Mouse (Mus musculus) urinary bladder, postnatal 25 days (tissue): Measurements from ENCODE around the gene Btnl10.
A peak's percentile ranks its signal among the peaks of the same experiment; 100 is the strongest.

Experiments
- DNase-seq: peaks from one replicate; pipeline ENCODE4 v3.0.0; 2022; ENCODE audit warnings: low spot score

Gene Btnl10

GRCm38 (mm10) chr11:58959186-58959825 lies 41.6 kb downstream of the Btnl10 start:
- DNase-seq = no peak

GRCm38 (mm10) chr11:58959921-58960465 lies 42.3 kb downstream of the Btnl10 start:
- peak; percentile 57 for DNase-seq

- DNase-seq = no peak
Observed at GRCm38 (mm10) chr11:58961364-58962177, 43.9 kb downstream of the Btnl10 start.

- no peak for DNase-seq
Observed at GRCm38 (mm10) chr11:58963543-58963942, 45.8 kb downstream of the Btnl10 start.

- no peak for DNase-seq
Observed at GRCm38 (mm10) chr11:58964216-58964615, 46.5 kb downstream of the Btnl10 start.

- DNase-seq = no peak
Observed at GRCm38 (mm10) chr11:58965001-58965760, 47.5 kb downstream of the Btnl10 start.

GRCm38 (mm10) chr11:58967346-58967745 lies 49.6 kb downstream of the Btnl10 start:
- no peak for DNase-seq

- DNase-seq = no peak
Observed at GRCm38 (mm10) chr11:58968551-58968950, 50.8 kb downstream of the Btnl10 start.

- no peak for DNase-seq
Observed at GRCm38 (mm10) chr11:58969027-58969426, 51.3 kb downstream of the Btnl10 start.

- no peak for DNase-seq
Observed at GRCm38 (mm10) chr11:58969659-58970058, 52.0 kb downstream of the Btnl10 start.

GRCm38 (mm10) chr11:58970831-58971530 lies 53.3 kb downstream of the Btnl10 start:
- no peak for DNase-seq

GRCm38 (mm10) chr11:58971796-58972195 lies 54.1 kb downstream of the Btnl10 start:
- no peak for DNase-seq

- DNase-seq = no peak
Observed at GRCm38 (mm10) chr11:58974414-58974813, 56.7 kb downstream of the Btnl10 start.
